Mouse (Mus musculus) heart, adult 2 months (tissue): ENCODE results near the gene Epb41l3. TPM values are rescaled to one million over a fixed set of nuclear protein-coding genes. Genes with fewer than 3 reads are reported as not detected.

ENCODE experiments used
- DNase-seq, 2 experiments: peaks; one replicate each; pipeline ENCODE4 v3.0.0; 2021
- H3K27ac ChIP-seq: fragments of 200-600 bp; 2 replicates; pipeline ENCODE4 v1.8.1; 2022
- H3K27me3 ChIP-seq: fragments of 200-500 bp; 2 replicates; pipeline ENCODE4 v1.6.1; 2012; ENCODE audit warnings: mild to moderate bottlenecking, low read length, inconsistent platforms, mixed read lengths; ENCODE audit not compliant: control insufficient read depth, insufficient read depth
- H3K36me3 ChIP-seq: fragments of 200-500 bp; 2 replicates; pipeline ENCODE4 v1.6.1; 2012; ENCODE audit warnings: low read length, inconsistent platforms; ENCODE audit not compliant: control insufficient read depth, insufficient read depth
- H3K4me1 ChIP-seq: fragments of 200-500 bp; 2 replicates; pipeline ENCODE4 v1.6.1; 2011; ENCODE audit warnings: low read length; ENCODE audit not compliant: control insufficient read depth, insufficient read depth
- H3K4me3 ChIP-seq: fragments of 200-600 bp; 2 replicates; pipeline ENCODE4 v1.8.1; 2022
- H3K79me2 ChIP-seq: fragments of 200-500 bp; replicated peaks from 2 replicates; pipeline ENCODE4 v1.6.1; 2012; ENCODE audit warnings: mild to moderate bottlenecking, inconsistent platforms, low read length, moderate library complexity, mixed read lengths; ENCODE audit not compliant: control insufficient read depth, insufficient read depth
- H3K9ac ChIP-seq: fragments of 200-500 bp; 2 replicates; pipeline ENCODE4 v1.6.1; 2012; ENCODE audit warnings: low read depth, mild to moderate bottlenecking, control low read depth, inconsistent platforms, low read length, mixed read lengths
- CTCF ChIP-seq: fragments of 200-600 bp; IDR thresholded peaks from 2 replicates; pipeline ENCODE4 v1.8.1; 2022; ENCODE audit warnings: antibody characterized with exemption, mild to moderate bottlenecking, moderate library complexity
- EP300 ChIP-seq: fragments of 200-500 bp; IDR thresholded peaks from 2 replicates; pipeline ENCODE4 v1.6.1; 2011; ENCODE audit warnings: low read depth, low read length, control low read depth; ENCODE audit not compliant: insufficient read depth
- POLR2A ChIP-seq: fragments of 200-500 bp; IDR thresholded peaks from 2 replicates; pipeline ENCODE4 v1.6.1; 2011; ENCODE audit warnings: mild to moderate bottlenecking, low read depth, low read length, control low read depth; ENCODE audit not compliant: insufficient read depth
- WGBS: fragments of 180-500 bp; shearing (Covaris S2); methylation state at CpG from one replicate; pipeline ENCODE4 v1.1.7; 2018; 5-methylcytosine and 5-hydroxymethylcytosine counted together
- intact Hi-C: fragments of 180-260 bp; cut with DNase I; formaldehyde crosslinking; loops from one replicate; pipeline ENCODE4 v1.15.1; 2025
- polyA plus RNA-seq: library from polyadenylated mRNA; depleted of rRNA; stranded (reverse); fragments of >200 nt; gene quantifications from 2 replicates; pipeline ENCODE4 v1.2.3, GENCODE M21; 2012
- total RNA-seq, 2 experiments: library from RNA; stranded (reverse); gene quantifications; 2 replicates each; pipeline ENCODE4 v1.2.3; 2021

Epb41l3 gene
- total and polyA plus RNA-seq, 3 experiments: 3.0 to 13.5 (median 13.5) TPM

DNA sequence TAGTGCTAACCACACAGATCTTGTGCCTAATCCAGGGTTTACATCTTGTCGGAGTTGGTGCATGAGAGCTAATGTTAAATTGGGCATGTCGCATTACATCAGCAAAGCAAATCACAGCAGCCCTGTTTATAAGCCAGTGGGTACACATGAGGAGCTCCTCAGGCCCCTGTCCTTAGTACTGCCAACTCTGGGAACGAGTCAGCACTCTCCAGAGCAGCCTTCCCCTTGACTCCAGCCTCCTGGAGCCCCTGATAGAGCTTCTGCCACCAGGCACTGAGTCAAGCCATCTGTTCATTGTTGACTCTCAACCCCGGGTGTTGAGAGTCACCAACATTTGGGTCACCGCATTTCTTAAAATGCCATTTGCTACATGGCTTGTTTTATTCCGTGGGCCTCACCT lies 192.0 kb downstream of the Epb41l3 start:
- Histone ChIP-seq H3K4me1 (peaks cover 2% of the 10 kb centered on the region; the same call in 1 of the 2 replicates), H3K27me3 (no peaks in the 10 kb centered on the region), H3K79me2 (no peaks in the 10 kb centered on the region), H3K27ac (peak overlapping the region; percentile 38), H3K36me3 (no peaks in the 10 kb centered on the region), H3K4me3 (no peak overlapping the region), H3K9ac (no peak overlapping the region)
- no peak for TF ChIP-seq POLR2A
- no peak for TF ChIP-seq CTCF
- intact Hi-C loops: no loop called here
- WGBS: 43% methylated on average over 6 of the region's 6 CpGs
- peak in 1 of 2 experiments; percentile 42 for DNase-seq

DNA sequence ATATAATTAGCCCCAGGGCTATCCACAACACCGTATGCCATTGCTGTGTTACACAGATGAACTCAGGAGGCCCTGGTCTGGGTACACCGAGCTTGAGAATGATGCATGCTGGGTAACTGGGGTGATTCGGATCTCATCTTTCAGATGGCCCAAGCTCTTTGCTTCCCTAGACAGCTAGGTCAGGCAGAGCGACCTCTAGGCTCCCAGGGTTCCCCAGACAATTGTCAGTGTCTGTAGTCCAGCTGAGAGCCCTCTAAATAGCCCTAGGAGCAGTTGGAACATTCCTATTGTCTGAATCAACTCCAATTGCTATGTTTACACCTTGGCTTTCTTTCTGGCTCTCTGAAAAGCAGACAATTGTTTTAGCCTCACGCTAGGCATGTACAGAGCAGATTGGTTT lies 201.9 kb downstream of the Epb41l3 start:
- WGBS: 47% methylated on average over 5 of the region's 5 CpGs
- H3K36me3 ChIP-seq: no peaks in the 10 kb centered on the region
- intact Hi-C loops: no loop called here

DNA sequence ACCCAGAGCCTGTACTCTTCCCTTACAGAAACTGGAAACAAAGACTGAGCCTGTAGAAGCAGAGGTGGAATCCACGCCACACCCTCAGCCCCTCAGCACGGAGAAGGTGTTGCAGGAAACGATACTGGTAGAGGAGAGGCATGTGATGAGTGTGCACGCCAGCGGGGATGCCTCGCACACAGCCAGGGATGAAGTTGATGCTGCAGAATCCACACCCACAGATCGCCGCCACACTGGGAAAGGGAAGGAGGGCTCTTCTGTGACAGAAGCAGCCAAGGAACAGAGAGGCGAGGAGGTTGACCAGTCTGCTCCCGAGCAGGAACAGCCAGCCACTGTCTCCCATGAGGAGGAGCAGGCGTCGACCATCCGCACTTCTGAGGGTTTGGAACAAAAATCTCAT lies 209.0 kb downstream of the Epb41l3 start:
- Histone ChIP-seq H3K36me3 (no peaks in the 10 kb centered on the region), H3K79me2 (no peaks in the 10 kb centered on the region), H3K4me3 (no peak overlapping the region), H3K4me1 (no peaks in the 10 kb centered on the region), H3K9ac (no peak overlapping the region), H3K27me3 (no peaks in the 10 kb centered on the region), H3K27ac (no peak overlapping the region)
- 92% methylated on average over 13 of the region's 13 CpGs for WGBS
- no peak for DNase-seq
- TF ChIP-seq CTCF (no peak), POLR2A (no peak), EP300 (no peak)
- intact Hi-C loops: no loop called here

More for the DNA sequence above, 201.9 kb downstream of the Epb41l3 start:
- no peaks in the 10 kb centered on the region for H3K79me2 ChIP-seq
- H3K9ac ChIP-seq: no peak overlapping the region
- peak in 1 of 2 experiments; percentile 28 for DNase-seq
- no peak for TF ChIP-seq POLR2A
- TF ChIP-seq EP300: no peak
- TF ChIP-seq CTCF: no peak
- H3K4me3 ChIP-seq: no peak overlapping the region
- H3K27me3 ChIP-seq: no peaks in the 10 kb centered on the region
- H3K4me1 ChIP-seq: no peaks in the 10 kb centered on the region
- peak overlapping the region; percentile 41; the same call in 1 of the 2 replicates for H3K27ac ChIP-seq

DNA sequence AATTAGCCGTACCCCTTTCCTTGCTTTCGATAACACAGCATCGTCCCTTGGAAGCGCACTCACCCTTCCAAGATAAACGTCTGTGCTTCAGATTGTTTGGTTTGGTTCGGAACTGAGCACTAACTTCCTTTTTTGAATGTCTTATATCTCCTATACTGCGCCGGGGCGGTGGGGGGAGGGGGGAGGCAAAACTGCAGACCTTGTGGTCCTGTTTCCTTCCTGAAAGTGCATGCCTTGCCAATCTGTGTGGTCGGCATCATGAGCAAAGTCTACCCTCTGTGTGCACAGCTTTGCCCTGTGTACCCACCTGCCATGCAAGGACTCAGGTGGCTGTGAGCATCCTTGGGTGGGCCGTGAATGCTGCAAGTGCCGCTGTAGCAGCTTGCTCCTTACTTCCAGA lies 212.6 kb downstream of the Epb41l3 start:
- intact Hi-C loops: no loop called here
- H3K4me1 ChIP-seq: no peaks in the 10 kb centered on the region
- 77% methylated on average over 12 of the region's 12 CpGs for WGBS
- H3K79me2 ChIP-seq: no peaks in the 10 kb centered on the region
- H3K36me3 ChIP-seq: no peaks in the 10 kb centered on the region
- TF ChIP-seq POLR2A: no peak
- TF ChIP-seq CTCF: no peak
- TF ChIP-seq EP300: no peak
- H3K27ac ChIP-seq: no peak overlapping the region
- no peak overlapping the region for H3K9ac ChIP-seq
- no peaks in the 10 kb centered on the region for H3K27me3 ChIP-seq
- H3K4me3 ChIP-seq: no peak overlapping the region
- DNase-seq: no peak

DNA sequence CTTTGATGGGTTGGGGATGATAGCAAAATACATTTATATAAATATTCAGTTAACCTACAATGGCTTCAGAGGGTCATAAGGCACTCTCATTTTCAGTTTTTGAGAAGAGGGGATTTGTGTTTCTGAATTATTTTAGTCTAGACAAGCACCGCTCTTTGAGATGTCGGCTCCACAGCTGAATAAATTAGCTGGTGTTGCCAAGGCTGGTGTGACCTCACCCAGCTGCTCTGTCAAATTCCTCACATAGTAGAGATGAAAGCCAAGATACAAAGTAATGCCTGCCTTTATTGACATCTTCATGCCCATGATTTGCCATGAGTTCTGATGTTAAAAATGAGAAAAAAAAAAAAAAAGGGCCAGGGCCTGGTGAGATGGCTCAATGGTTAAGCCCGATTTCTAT lies 214.8 kb downstream of the Epb41l3 start:
- intact Hi-C loops: no loop called here
- H3K36me3 ChIP-seq: no peaks in the 10 kb centered on the region
- no peak overlapping the region for H3K4me3 ChIP-seq
- no peaks in the 10 kb centered on the region for H3K79me2 ChIP-seq
- no peak for TF ChIP-seq CTCF
- no peak for TF ChIP-seq POLR2A
- no peak for TF ChIP-seq EP300
- H3K27me3 ChIP-seq: no peaks in the 10 kb centered on the region
- 89% methylated on average over 3 of the region's 3 CpGs for WGBS
- H3K9ac ChIP-seq: no peak overlapping the region
- no peaks in the 10 kb centered on the region for H3K4me1 ChIP-seq
- no peak for DNase-seq
- no peak overlapping the region for H3K27ac ChIP-seq

DNA sequence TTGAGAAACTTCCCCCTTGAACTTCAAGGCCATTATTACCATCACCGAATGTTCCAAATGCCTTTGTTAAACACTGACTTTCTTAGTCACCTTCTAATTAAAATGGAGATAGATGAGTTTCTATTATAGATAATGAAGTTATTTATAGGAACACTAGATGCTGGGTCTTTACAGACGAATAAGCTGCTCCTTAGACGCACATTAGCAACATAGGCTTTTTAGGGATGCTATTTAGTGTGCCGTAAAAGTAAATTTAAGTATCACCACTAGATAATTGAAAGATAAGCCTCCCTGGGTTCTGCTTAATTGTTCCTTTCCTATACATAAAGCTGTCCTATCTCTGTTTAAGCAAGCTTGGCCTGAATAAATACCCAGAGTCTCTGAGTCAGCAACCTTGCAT lies 226.1 kb downstream of the Epb41l3 start:
- H3K4me1 ChIP-seq: no peaks in the 10 kb centered on the region
- H3K27me3 ChIP-seq: no peaks in the 10 kb centered on the region
- TF ChIP-seq EP300: no peak
- H3K36me3 ChIP-seq: no peaks in the 10 kb centered on the region
- 71% methylated on average over 4 of the region's 4 CpGs for WGBS
- intact Hi-C loops: no loop called here
- no peak overlapping the region for H3K9ac ChIP-seq
- DNase-seq: no peak
- no peak overlapping the region for H3K27ac ChIP-seq
- H3K4me3 ChIP-seq: no peak overlapping the region
- no peaks in the 10 kb centered on the region for H3K79me2 ChIP-seq
